Comparison of ENCODE assay signal across 18 mouse cellular contexts in genomic region chr7:71524119-71524518, GRCm38 (mm10).
"Had no signal": no experiment of that assay in that cellular context is flagged by ENCODE, and none has a peak within 500 bp of the region (broad histone marks: within the 10 kb centered on the region; RNA-seq: fewer than 3 reads in every experiment).

No protein-coding gene starts in this region.

- H3K4me1 ChIP-seq: liver, embryonic 15.5 days; lung, embryonic 15.5 days; megakaryocyte, embryonic 14.5 days; midbrain, embryonic 12.5 days; neural tube, embryonic 12.5 days; stomach, embryonic 15.5 days had no signal

- H3K36me3 ChIP-seq: liver, embryonic 15.5 days; lung, embryonic 15.5 days; midbrain, embryonic 12.5 days; neural tube, embryonic 12.5 days; stomach, embryonic 15.5 days had no signal

- H3K27ac ChIP-seq: liver, embryonic 15.5 days; lung, embryonic 15.5 days; macrophage; midbrain, embryonic 12.5 days; neural tube, embryonic 12.5 days; stomach, embryonic 15.5 days; stomach, postnatal 0 days had no signal

- H3K27me3 ChIP-seq: liver, embryonic 15.5 days; lung, embryonic 15.5 days; megakaryocyte, embryonic 14.5 days; midbrain, embryonic 12.5 days; neural tube, embryonic 12.5 days; stomach, embryonic 15.5 days had no signal

- H3K4me3 ChIP-seq: liver, embryonic 15.5 days; lung, embryonic 15.5 days; megakaryocyte, embryonic 14.5 days; midbrain, embryonic 12.5 days; neural tube, embryonic 12.5 days; stomach, embryonic 15.5 days had no signal

- DNase-seq: liver, postnatal 0 days; lung, adult 2 months; lung, postnatal 14 days; lung, postnatal 36 days; midbrain, embryonic 14.5 days; right cerebral cortex, postnatal 14 days; thymus, adult 2 months; thymus, postnatal 25 days; thymus, postnatal 4 days had no signal

- H3K9me3 ChIP-seq: liver, embryonic 15.5 days; lung, embryonic 15.5 days; megakaryocyte, embryonic 14.5 days; midbrain, embryonic 12.5 days; neural tube, embryonic 12.5 days; stomach, embryonic 15.5 days had no signal

- ATAC-seq: liver, postnatal 0 days; midbrain, embryonic 16.5 days had no signal

- H3K9ac ChIP-seq: liver, embryonic 15.5 days; liver, postnatal 0 days; lung, embryonic 15.5 days; midbrain, embryonic 12.5 days; neural tube, embryonic 12.5 days; stomach, embryonic 15.5 days had no signal

- H3K4me2 ChIP-seq: liver, embryonic 15.5 days; lung, embryonic 15.5 days; midbrain, embryonic 12.5 days; neural tube, embryonic 12.5 days; stomach, embryonic 15.5 days had no signal
